Mouse (Mus musculus) G1E (cell line): Measurements from ENCODE around the gene Cubn. TPM values are rescaled to one million over a fixed set of nuclear protein-coding genes. Genes with fewer than 3 reads are reported as not detected.
A peak's percentile ranks its signal among the peaks of the same experiment; 100 is the strongest.

Source experiments
- ATAC-seq: 2 replicates; pipeline ENCODE4 v1.8.0; 2016; ENCODE audit warnings: mild to moderate bottlenecking; ENCODE audit not compliant: insufficient number of reproducible peaks, poor library complexity, low FRiP score, severe bottlenecking; ENCODE audit errors: extremely low read depth
- DNase-seq: peaks from one replicate; pipeline ENCODE4 v3.0.0; 2012; ENCODE audit warnings: low spot score
- H3K27me3 ChIP-seq: 2 replicates; pipeline ENCODE4 v1.6.1; 2012; ENCODE audit warnings: mild to moderate bottlenecking, low read length, inconsistent platforms; ENCODE audit not compliant: insufficient read depth
- H3K36me3 ChIP-seq: replicated peaks from 2 replicates; pipeline ENCODE3; 2012; ENCODE audit warnings: mild to moderate bottlenecking, inconsistent platforms
- H3K4me1 ChIP-seq: 2 replicates; pipeline ENCODE4 v1.6.1; 2012; ENCODE audit warnings: low read depth, low read length, inconsistent platforms, mixed read lengths; ENCODE audit not compliant: insufficient read depth
- H3K4me3 ChIP-seq: 2 replicates; pipeline ENCODE4 v1.5.1; 2012; ENCODE audit warnings: low read depth, mild to moderate bottlenecking, inconsistent platforms, low read length, moderate library complexity, mixed read lengths
- H3K9me3 ChIP-seq: replicated peaks from 2 replicates; pipeline ENCODE4 v1.6.1; 2012; ENCODE audit warnings: inconsistent platforms
- CTCF ChIP-seq: IDR thresholded peaks from 2 replicates; pipeline ENCODE4 v1.5.1; 2012; ENCODE audit warnings: low read depth, low read length, inconsistent platforms, mixed read lengths
- GATA1 ChIP-seq: IDR thresholded peaks from 2 replicates; pipeline ENCODE4 v1.6.1; 2012; ENCODE audit warnings: borderline replicate concordance, low read length, inconsistent platforms, mixed read lengths
- GATA2 ChIP-seq: IDR thresholded peaks from 2 replicates; pipeline ENCODE4 v1.6.1; 2012; ENCODE audit warnings: low read depth, low read length, inconsistent platforms, borderline replicate concordance
- POLR2AphosphoS5 ChIP-seq: IDR thresholded peaks from 2 replicates; pipeline ENCODE4 v1.6.1; 2012; ENCODE audit warnings: low read depth, low read length, inconsistent platforms; ENCODE audit not compliant: insufficient replicate concordance
- TAL1 ChIP-seq: conservative IDR thresholded peaks from 2 replicates; pipeline ENCODE4 v1.6.1; 2012; ENCODE audit warnings: low read depth, low read length, inconsistent platforms, mixed read lengths
- polyA plus RNA-seq: library from polyadenylated mRNA; stranded (reverse); fragments of >175 nt; gene quantifications from 2 replicates; pipeline ENCODE4 v1.2.3, GENCODE M21; 2012
- total RNA-seq, 2 experiments: library from RNA; stranded (forward) in 1 of 2; stranded (reverse) in 1 of 2; fragments of 200-1000 nt in 1 of 2; fragments of >200 nt in 1 of 2; fragmentation: Nextera tagmentation in 1 of 2; gene quantifications; 2 replicates each; pipeline ENCODE4 v1.2.3; 2014 to 2017

The Cubn gene
- total and polyA plus RNA-seq, 3 experiments, result 0.16 TPM; not detected in 2

DNA sequence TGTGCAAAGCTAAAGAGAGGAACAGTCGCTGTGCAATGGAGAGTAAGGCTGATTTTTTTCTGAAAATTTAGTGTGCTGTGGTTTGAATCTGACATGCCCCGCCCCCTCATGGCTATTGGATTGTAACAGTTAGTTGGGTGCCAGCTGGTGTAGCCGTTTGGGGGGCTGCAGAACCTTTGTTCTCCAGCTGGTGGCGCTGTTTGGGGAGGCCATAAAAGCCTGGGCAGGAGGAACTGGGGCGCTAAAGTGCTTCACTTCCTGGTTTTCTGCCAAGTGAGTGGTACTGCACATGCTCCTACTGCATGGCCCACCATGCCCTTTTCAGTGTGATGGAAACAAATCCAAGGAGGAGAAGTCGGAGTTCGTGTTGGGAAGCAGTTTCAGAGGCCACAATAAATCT is 215.7 kb downstream of the Cubn start:
- Histone ChIP-seq H3K9me3 (no peaks in the 10 kb centered on the region), H3K27me3 (no peaks in the 10 kb centered on the region), H3K36me3 (no peaks in the 10 kb centered on the region), H3K4me3 (no peak overlapping the region), H3K4me1 (peaks cover 17% of the 10 kb centered on the region)
- DNase-seq (no peak), ATAC-seq (no peak)
- TF ChIP-seq CTCF (0 out of 2 replicates have a peak, but pooled peaks have one; percentile 15), TAL1 (no peak), POLR2AphosphoS5 (no peak)

DNA sequence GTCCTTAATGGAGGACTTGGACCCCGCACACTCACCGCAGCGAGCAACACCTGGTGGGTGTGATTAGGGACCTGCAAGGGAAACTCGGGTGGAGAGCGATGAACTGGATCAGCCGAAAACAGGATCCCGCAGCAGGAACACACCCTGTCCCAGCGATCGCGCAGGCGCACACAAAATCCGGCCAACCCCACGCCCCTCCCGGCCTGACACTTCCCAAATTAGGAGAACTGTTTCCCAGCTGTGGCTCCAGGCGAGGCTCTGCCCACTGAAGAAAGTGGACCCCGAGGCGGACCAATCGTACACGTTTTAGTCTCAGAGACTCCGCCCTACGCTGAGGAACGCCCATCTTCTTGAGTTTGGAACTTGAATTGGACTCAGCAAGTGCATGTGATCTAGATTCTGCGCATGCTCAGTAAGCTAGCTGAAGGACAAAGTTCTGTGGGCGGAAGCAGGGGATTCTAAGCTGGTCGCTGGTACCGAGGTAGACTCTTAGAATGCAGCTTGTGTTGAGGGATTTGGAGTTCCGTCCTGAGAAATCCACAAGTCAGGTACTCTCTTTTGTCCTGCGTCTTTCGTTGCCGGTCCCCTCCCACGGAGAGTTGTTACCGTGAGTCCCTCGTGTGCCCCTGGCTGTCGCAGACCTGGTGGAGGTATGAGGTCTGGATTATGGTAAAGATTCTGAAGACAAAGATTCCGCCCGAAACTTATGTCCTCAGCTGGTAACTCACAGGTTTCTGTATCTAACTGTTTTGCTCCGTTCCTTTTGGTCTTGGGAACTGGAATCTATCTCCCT is 220.3 kb downstream of the Cubn start, which contains the start of gene Rsu1:
TSS of gene Rsu1 (minus strand) at position 251 of the 793 bp plus-strand sequence.
- Histone ChIP-seq H3K27me3 (no peaks in the 10 kb centered on the region), H3K4me3 (peak within 1 kb of the TSS; percentile 75), H3K36me3 (peaks cover 20% of the 10 kb centered on the region), H3K4me1 (peaks cover 21% of the 10 kb centered on the region), H3K9me3 (no peaks in the 10 kb centered on the region)
- DNase-seq, result peak; percentile 91
- TF ChIP-seq POLR2AphosphoS5 (no peak), TAL1 (no peak), GATA1 (no peak), GATA2 (no peak), CTCF (no peak)
- peak; percentile 99 for ATAC-seq

DNA sequence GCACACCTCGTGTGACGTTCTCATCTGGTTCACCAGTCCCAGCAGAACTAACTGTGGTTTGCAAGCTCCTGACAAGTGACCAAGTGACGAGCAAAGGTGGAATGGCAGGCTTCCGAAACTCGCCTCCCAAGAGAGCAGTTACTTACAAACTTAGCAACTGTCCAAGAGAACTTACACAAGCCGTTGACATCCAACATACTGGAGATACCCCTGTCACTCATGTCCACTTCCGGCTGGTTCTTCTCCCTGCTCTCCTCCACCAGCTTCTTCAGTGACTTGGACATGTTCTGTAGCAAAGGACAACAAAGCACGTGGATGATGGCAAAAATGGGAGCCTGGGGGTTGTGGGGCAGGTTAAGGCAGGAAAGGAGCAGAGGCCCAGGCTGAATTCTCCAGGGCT is 220.9 kb downstream of the Cubn start:
- no peak for DNase-seq
- Histone ChIP-seq H3K36me3 (peaks cover 21% of the 10 kb centered on the region), H3K9me3 (no peaks in the 10 kb centered on the region), H3K4me3 (peak overlapping the region; percentile 75), H3K27me3 (no peaks in the 10 kb centered on the region), H3K4me1 (peaks cover 21% of the 10 kb centered on the region)
- 0 out of 2 replicates have a peak, but pooled peaks have one; percentile 1 for ATAC-seq
- no peak for TF ChIP-seq GATA2
- no peak for TF ChIP-seq POLR2AphosphoS5
- no peak for TF ChIP-seq GATA1
- no peak for TF ChIP-seq CTCF
- TF ChIP-seq TAL1, result no peak

DNA sequence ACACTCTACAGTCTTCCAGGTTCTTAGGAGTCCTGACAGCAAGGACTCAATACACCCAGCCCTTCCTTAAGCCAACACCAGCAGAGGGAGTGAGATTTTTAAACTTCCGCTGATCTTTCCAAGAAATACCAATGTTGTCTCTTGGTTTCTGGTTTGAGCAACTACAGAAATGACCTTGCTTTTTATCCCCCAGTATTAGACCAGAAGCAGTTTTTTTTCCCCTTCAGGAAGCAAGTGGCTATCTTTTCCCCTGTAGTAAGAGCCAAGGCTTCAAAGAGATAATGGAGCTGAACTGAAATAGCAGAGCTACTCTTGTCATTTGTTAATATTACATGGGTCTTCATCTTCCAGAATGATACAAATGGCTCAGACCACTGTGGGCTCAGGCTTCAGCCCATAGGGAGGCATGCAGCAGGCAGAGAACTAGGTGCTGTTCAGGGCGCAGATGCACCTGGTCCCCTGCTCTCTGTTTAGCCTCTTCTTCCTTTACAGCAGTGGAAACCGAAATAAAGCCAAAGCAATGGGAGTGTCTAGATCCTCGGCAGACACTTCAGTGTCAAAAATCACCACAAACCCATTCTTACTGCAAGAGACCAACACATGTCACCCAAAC is 222.8 kb downstream of the Cubn start:
- H3K4me3 ChIP-seq, result no peak overlapping the region
- no peaks in the 10 kb centered on the region for H3K9me3 ChIP-seq
- H3K27me3 ChIP-seq, result no peaks in the 10 kb centered on the region
- no peak for ATAC-seq
- H3K4me1 ChIP-seq, result peaks cover 21% of the 10 kb centered on the region
- no peak for DNase-seq
- TF ChIP-seq GATA2, result no peak
- TF ChIP-seq GATA1, result no peak
- no peak for TF ChIP-seq TAL1
- no peak for TF ChIP-seq CTCF
- no peak for TF ChIP-seq POLR2AphosphoS5
- H3K36me3 ChIP-seq, result peaks cover 28% of the 10 kb centered on the region

DNA sequence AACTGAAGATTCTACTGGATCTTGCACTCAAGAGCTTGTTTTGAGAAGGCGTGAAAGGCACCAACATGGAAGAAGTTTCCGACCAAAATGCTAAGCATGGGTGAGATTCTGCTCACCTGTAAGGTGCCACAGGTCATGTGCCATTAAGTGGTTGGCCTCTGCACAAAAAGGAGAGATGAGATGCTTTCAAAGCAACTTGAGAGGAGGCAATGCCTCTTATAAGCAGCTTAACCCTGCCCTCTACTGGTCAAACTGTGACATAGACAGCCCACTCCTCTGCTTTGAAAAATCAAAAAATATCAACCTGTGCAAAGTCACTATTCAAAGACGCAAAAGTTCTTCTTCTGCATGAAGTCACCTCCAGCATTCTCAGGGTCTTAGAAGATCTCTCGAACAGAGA is 226.7 kb downstream of the Cubn start:
- peak; percentile 18 for DNase-seq
- ATAC-seq, result no peak; the same call in 1 of the 2 replicates
- H3K36me3 ChIP-seq, result peaks cover 40% of the 10 kb centered on the region

DNA sequence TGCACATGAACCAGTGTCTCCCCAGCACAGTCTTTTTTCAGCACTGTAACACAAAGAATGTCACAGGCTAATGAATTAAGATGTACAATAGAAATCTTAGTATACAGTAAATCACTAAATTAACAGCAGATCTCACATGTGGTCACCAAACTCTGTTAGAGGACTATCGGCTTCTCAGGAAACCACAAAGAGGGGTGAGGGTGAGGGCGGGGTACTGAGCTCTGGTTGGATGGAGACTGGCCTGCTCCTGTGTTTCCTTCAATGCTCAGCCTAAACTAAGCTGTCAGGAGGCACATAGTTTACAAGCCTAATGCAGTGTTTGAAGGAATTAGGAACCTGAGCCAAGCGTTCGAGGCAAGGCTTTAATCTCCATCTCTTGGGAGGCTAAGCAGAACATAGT is 228.5 kb downstream of the Cubn start:
- no peak for TF ChIP-seq POLR2AphosphoS5
- no peak for TF ChIP-seq GATA2
- no peak for TF ChIP-seq TAL1
- TF ChIP-seq GATA1, result no peak
- no peak for TF ChIP-seq CTCF

More for the DNA sequence above, 226.7 kb downstream of the Cubn start:
- Histone ChIP-seq H3K9me3 (no peaks in the 10 kb centered on the region), H3K4me3 (no peak overlapping the region), H3K4me1 (peaks cover 4% of the 10 kb centered on the region; the same call in 1 of the 2 replicates), H3K27me3 (no peaks in the 10 kb centered on the region)
- TF ChIP-seq CTCF (peak; percentile 86), TAL1 (no peak)

More for the DNA sequence above, 228.5 kb downstream of the Cubn start:
- no peak overlapping the region for H3K4me3 ChIP-seq
- DNase-seq, result no peak
- no peak for ATAC-seq
- H3K9me3 ChIP-seq, result no peaks in the 10 kb centered on the region
- no peaks in the 10 kb centered on the region for H3K27me3 ChIP-seq
- peaks cover 2% of the 10 kb centered on the region; the same call in 1 of the 2 replicates for H3K4me1 ChIP-seq
- H3K36me3 ChIP-seq, result peaks cover 36% of the 10 kb centered on the region
